Mouse (Mus musculus) MEL (cell line): ENCODE results near the gene Gpt2. TPM values are rescaled to one million over a fixed set of nuclear protein-coding genes. Genes with fewer than 3 reads are reported as not detected.
A peak's percentile ranks its signal among the peaks of the same experiment; 100 is the strongest.

Source experiments
- DNase-seq: peaks from one replicate; pipeline ENCODE4 v3.0.0; 2011; ENCODE audit warnings: low read depth, low spot score
- H3K27ac ChIP-seq: 2 replicates; pipeline ENCODE4 v1.5.1; 2012; ENCODE audit warnings: low read depth, mild to moderate bottlenecking, control low read depth, low read length, moderate library complexity; ENCODE audit not compliant: control insufficient read depth
- H3K27me3 ChIP-seq, 2 experiments: fragments of 150-350 bp in 1 of 2; sonication (generic) in 1 of 2; 2 replicates each; pipeline ENCODE4 v1.6.1; 2012; ENCODE audit warnings: low read length in 2 of 2, mild to moderate bottlenecking in 2 of 2, improper control_type of control experiment in 1 of 2, moderate library complexity in 1 of 2; ENCODE audit not compliant: insufficient read depth in 2 of 2, control insufficient read depth in 1 of 2
- H3K36me3 ChIP-seq, 2 experiments: 2 replicates each; pipeline ENCODE4 v1.6.1; 2012 to 2014; ENCODE audit warnings: low read length in 2 of 2, improper control_type of control experiment in 1 of 2, inconsistent platforms in 1 of 2, mild to moderate bottlenecking in 1 of 2; ENCODE audit not compliant: insufficient read depth in 2 of 2, control insufficient read depth in 1 of 2
- H3K4me1 ChIP-seq, 2 experiments: fragments of 150-350 bp in 1 of 2; sonication (generic) in 1 of 2; 2 replicates each; pipeline ENCODE4 v1.6.1; 2012; ENCODE audit warnings: low read length in 2 of 2, improper control_type of control experiment in 1 of 2, mild to moderate bottlenecking in 1 of 2; ENCODE audit not compliant: insufficient read depth in 2 of 2, control insufficient read depth in 1 of 2
- H3K4me3 ChIP-seq, 2 experiments: fragments of 150-350 bp in 1 of 2; sonication (generic) in 1 of 2; 2 replicates each; pipeline ENCODE4 v1.5.1; 2012; ENCODE audit warnings: low read depth in 2 of 2, low read length in 2 of 2, mild to moderate bottlenecking in 2 of 2, moderate library complexity in 2 of 2, control low read depth in 1 of 2, improper control_type of control experiment in 1 of 2; ENCODE audit not compliant: control insufficient read depth in 1 of 2, insufficient read depth in 1 of 2
- H3K79me2 ChIP-seq: 2 replicates; pipeline ENCODE4 v1.6.1; 2012; ENCODE audit warnings: mild to moderate bottlenecking, low read length, moderate library complexity; ENCODE audit not compliant: control insufficient read depth, poor library complexity, insufficient read depth
- H3K9ac ChIP-seq: 2 replicates; pipeline ENCODE4 v1.6.1; 2012; ENCODE audit warnings: low read depth, mild to moderate bottlenecking, control low read depth, low read length, moderate library complexity; ENCODE audit not compliant: control insufficient read depth, poor library complexity, severe bottlenecking
- H3K9me3 ChIP-seq: fragments of 150-350 bp; sonication (generic); replicated peaks from 2 replicates; pipeline ENCODE4 v1.6.1; 2012; ENCODE audit warnings: mild to moderate bottlenecking, low read length, improper control_type of control experiment, moderate library complexity; ENCODE audit not compliant: insufficient read depth
- BHLHE40 ChIP-seq: IDR thresholded peaks from 2 replicates; pipeline ENCODE4 v1.6.1; 2012; ENCODE audit warnings: low read depth, mild to moderate bottlenecking, inconsistent platforms, low read length, improper control_type of control experiment, borderline replicate concordance
- CHD1 ChIP-seq: IDR thresholded peaks from 2 replicates; pipeline ENCODE4 v1.6.1; 2012; ENCODE audit warnings: low read depth, mild to moderate bottlenecking, inconsistent platforms, low read length, improper control_type of control experiment
- CHD2 ChIP-seq: IDR thresholded peaks from 2 replicates; pipeline ENCODE4 v1.6.1; 2011; ENCODE audit warnings: low read length, improper control_type of control experiment
- CTCF ChIP-seq, 3 experiments: IDR thresholded peaks in 2 of 3; conservative IDR thresholded peaks in 1 of 3; 2 replicates each; pipeline ENCODE4 v1.5.1; 2011 to 2012; ENCODE audit warnings: low read length in 3 of 3, low read depth in 2 of 3, mild to moderate bottlenecking in 2 of 3, improper control_type of control experiment in 1 of 3, inconsistent platforms in 1 of 3, mixed read lengths in 1 of 3, moderate library complexity in 1 of 3; ENCODE audit not compliant: control insufficient read depth in 1 of 3, insufficient read depth in 1 of 3, poor library complexity in 1 of 3, severe bottlenecking in 1 of 3
- E2F4 ChIP-seq: IDR thresholded peaks from 2 replicates; pipeline ENCODE4 v1.6.1; 2011; ENCODE audit warnings: low read depth, low read length, improper control_type of control experiment, borderline replicate concordance
- ELF1 ChIP-seq: IDR thresholded peaks from 2 replicates; pipeline ENCODE4 v1.6.1; 2014; ENCODE audit warnings: low read depth, mild to moderate bottlenecking, inconsistent platforms, low read length, improper control_type of control experiment, moderate library complexity
- ETS1 ChIP-seq: IDR thresholded peaks from 2 replicates; pipeline ENCODE4 v1.6.1; 2012; ENCODE audit warnings: low read depth, mild to moderate bottlenecking, inconsistent platforms, low read length, improper control_type of control experiment, moderate library complexity
- GABPA ChIP-seq: IDR thresholded peaks from 2 replicates; pipeline ENCODE4 v1.6.1; 2012; ENCODE audit warnings: low read depth, mild to moderate bottlenecking, inconsistent platforms, low read length, improper control_type of control experiment, moderate library complexity
- HCFC1 ChIP-seq: IDR thresholded peaks from 2 replicates; pipeline ENCODE4 v1.6.1; 2012; ENCODE audit warnings: low read depth, mild to moderate bottlenecking, inconsistent platforms, low read length, improper control_type of control experiment, moderate library complexity
- KAT2A ChIP-seq: conservative IDR thresholded peaks from 2 replicates; pipeline ENCODE4 v1.6.1; 2012; ENCODE audit warnings: low read depth, low read length, improper control_type of control experiment, inconsistent platforms
- MAFK ChIP-seq: IDR thresholded peaks from 2 replicates; pipeline ENCODE4 v1.6.1; 2011; ENCODE audit warnings: low read depth, mild to moderate bottlenecking, low read length, improper control_type of control experiment, borderline replicate concordance
- MAX ChIP-seq: IDR thresholded peaks from 2 replicates; pipeline ENCODE4 v1.6.1; 2011; ENCODE audit warnings: low read length, improper control_type of control experiment
- MAZ ChIP-seq: IDR thresholded peaks from 2 replicates; pipeline ENCODE4 v1.6.1; 2012; ENCODE audit warnings: low read depth, mild to moderate bottlenecking, inconsistent platforms, low read length, improper control_type of control experiment
- MEF2A ChIP-seq: IDR thresholded peaks from 2 replicates; pipeline ENCODE4 v1.6.1; 2014; ENCODE audit warnings: low read depth, mild to moderate bottlenecking, inconsistent platforms, low read length, improper control_type of control experiment; ENCODE audit not compliant: poor library complexity, insufficient replicate concordance, severe bottlenecking; ENCODE audit errors: extremely low read depth
- MYB ChIP-seq: IDR thresholded peaks from 2 replicates; pipeline ENCODE4 v1.6.1; 2011; ENCODE audit warnings: mild to moderate bottlenecking, low read depth, low read length, improper control_type of control experiment
- MYC ChIP-seq: IDR thresholded peaks from 2 replicates; pipeline ENCODE4 v1.6.1; 2011; ENCODE audit warnings: low read depth, mild to moderate bottlenecking, low read length, improper control_type of control experiment, moderate library complexity
- NELFE ChIP-seq: IDR thresholded peaks from 2 replicates; pipeline ENCODE4 v1.6.1; 2011; ENCODE audit warnings: low read depth, low read length, improper control_type of control experiment
- POLR2A ChIP-seq, 2 experiments: IDR thresholded peaks; 2 replicates each; pipeline ENCODE4 v1.6.1; 2011 to 2012; ENCODE audit warnings: low read length in 2 of 2, mild to moderate bottlenecking in 2 of 2, control low read depth in 1 of 2, improper control_type of control experiment in 1 of 2, low read depth in 1 of 2, moderate library complexity in 1 of 2; ENCODE audit not compliant: control insufficient read depth in 1 of 2, insufficient read depth in 1 of 2, poor library complexity in 1 of 2
- POLR2AphosphoS2 ChIP-seq: IDR thresholded peaks from 2 replicates; pipeline ENCODE4 v1.6.1; 2011; ENCODE audit warnings: low read length, improper control_type of control experiment
- POLR2AphosphoS5 ChIP-seq: IDR thresholded peaks from 2 replicates; pipeline ENCODE4 v1.6.1; 2012; ENCODE audit warnings: low read depth, borderline replicate concordance, mild to moderate bottlenecking, inconsistent platforms, low read length, moderate library complexity, mixed read lengths
- RAD21 ChIP-seq: IDR thresholded peaks from 2 replicates; pipeline ENCODE4 v1.6.1; 2011; ENCODE audit warnings: mild to moderate bottlenecking, low read depth, low read length, improper control_type of control experiment
- RCOR1 ChIP-seq: IDR thresholded peaks from 2 replicates; pipeline ENCODE4 v1.6.1; 2012; ENCODE audit warnings: low read depth, mild to moderate bottlenecking, inconsistent platforms, low read length, improper control_type of control experiment
- SMC3 ChIP-seq: IDR thresholded peaks from 2 replicates; pipeline ENCODE4 v1.6.1; 2011; ENCODE audit warnings: low read depth, low read length, improper control_type of control experiment
- TAL1 ChIP-seq: IDR thresholded peaks from 2 replicates; pipeline ENCODE4 v1.6.1; 2012; ENCODE audit warnings: mild to moderate bottlenecking, inconsistent platforms, low read length, moderate library complexity, mixed read lengths
- TCF12 ChIP-seq: IDR thresholded peaks from 2 replicates; pipeline ENCODE4 v1.6.1; 2014; ENCODE audit warnings: low read depth, mild to moderate bottlenecking, inconsistent platforms, low read length, improper control_type of control experiment, moderate library complexity
- UBTF ChIP-seq: IDR thresholded peaks from 2 replicates; pipeline ENCODE4 v1.6.1; 2012; ENCODE audit warnings: low read depth, mild to moderate bottlenecking, inconsistent platforms, low read length, improper control_type of control experiment, moderate library complexity, borderline replicate concordance; ENCODE audit not compliant: insufficient read depth
- USF1 ChIP-seq: IDR thresholded peaks from 2 replicates; pipeline ENCODE4 v1.6.1; 2014; ENCODE audit warnings: low read depth, mild to moderate bottlenecking, inconsistent platforms, low read length, improper control_type of control experiment, moderate library complexity
- USF2 ChIP-seq, 2 experiments: IDR thresholded peaks; 2 replicates each; pipeline ENCODE4 v1.6.1; 2011 to 2012; ENCODE audit warnings: improper control_type of control experiment in 2 of 2, low read length in 2 of 2, borderline replicate concordance in 1 of 2, inconsistent platforms in 1 of 2, low read depth in 1 of 2, mild to moderate bottlenecking in 1 of 2; ENCODE audit not compliant: insufficient read depth in 1 of 2
- ZC3H11A ChIP-seq: IDR thresholded peaks from 2 replicates; pipeline ENCODE4 v1.6.1; 2012; ENCODE audit warnings: low read depth, mild to moderate bottlenecking, inconsistent platforms, low read length, improper control_type of control experiment
- ZKSCAN1 ChIP-seq: IDR thresholded peaks from 2 replicates; pipeline ENCODE4 v1.6.1; 2012; ENCODE audit warnings: low read depth, mild to moderate bottlenecking, inconsistent platforms, low read length, improper control_type of control experiment, moderate library complexity
- ZNF384 ChIP-seq: IDR thresholded peaks from 2 replicates; pipeline ENCODE4 v1.6.1; 2012; ENCODE audit warnings: low read depth, mild to moderate bottlenecking, inconsistent platforms, low read length, improper control_type of control experiment
- polyA plus RNA-seq, 2 experiments: library from polyadenylated mRNA; stranded (reverse) in 1 of 2; unstranded in 1 of 2; fragments of >175 nt in 1 of 2; fragments of >200 nt in 1 of 2; gene quantifications; 2 replicates each; pipeline versions ENCODE4 v1.2.1 to v1.2.4; 2012; ENCODE audit warnings: low replicate concordance in 2 of 2, low read depth in 1 of 2; ENCODE audit not compliant: insufficient read length in 2 of 2, insufficient read depth in 1 of 2, missing spikeins in 1 of 2
- total RNA-seq: library from RNA; depleted of rRNA; stranded (reverse); fragments of 300-350 nt; gene quantifications from 2 replicates; pipeline ENCODE4 v1.2.3, GENCODE M21; 2012

Gpt2 gene
- total and polyA plus RNA-seq, 3 experiments, result 10.2 to 25.3 TPM; not detected in 1

DNA sequence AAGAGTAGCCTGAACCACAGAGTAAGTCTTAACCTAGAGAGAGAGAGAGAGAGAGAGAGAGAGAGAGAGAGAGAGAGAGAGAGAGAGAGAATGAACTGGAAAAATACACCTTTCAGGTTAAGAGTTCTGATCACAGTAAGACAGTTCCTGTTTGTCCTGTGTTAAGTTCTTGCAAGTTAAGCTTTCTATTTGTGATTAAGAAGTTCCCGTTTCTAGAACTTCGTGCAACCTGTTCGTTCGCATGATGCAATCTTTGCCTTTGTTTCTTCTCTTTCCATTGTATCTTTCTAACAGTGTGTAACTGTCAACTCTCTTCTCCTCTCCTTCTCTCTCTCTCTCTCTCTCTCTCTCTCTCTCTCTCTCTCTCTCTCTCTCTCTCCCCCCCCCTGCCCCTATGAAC, 78.1 kb downstream of the Gpt2 start (continued):
- TF ChIP-seq HCFC1 (peak; percentile 56), USF2 (IDR thresholded peaks at IDR 0.05; ENCODE audit: borderline replicate concordance in 1 of 2, insufficient read depth in 1 of 2, low read depth in 1 of 2, low read length in 2 of 2) (no peak), CHD1 (no peak), MYB (peak; percentile 77), ZNF384 (no peak), ELF1 (no peak), MAFK (no peak), CHD2 (no peak; the same call in 1 of the 2 replicates), ZC3H11A (0 out of 2 replicates have a peak, but pooled peaks have one; percentile 2), E2F4 (no peak), CTCF (IDR thresholded peaks at IDR 0.05 in 2 of 3, conservative IDR thresholded peaks at IDR 0.05 in 1 of 3; ENCODE audit: control insufficient read depth in 1 of 3, insufficient read depth in 1 of 3, low read depth in 2 of 3, low read length in 3 of 3, poor library complexity in 1 of 3, severe bottlenecking in 1 of 3) (no peak), USF1 (no peak), MYC (peak; percentile 93; the same call in 1 of the 2 replicates), BHLHE40 (no peak), UBTF (no peak), MAZ (peak; percentile 81), TAL1 (no peak), SMC3 (no peak), POLR2AphosphoS5 (no peak; the same call in 1 of the 2 replicates)

- TF ChIP-seq POLR2A (IDR thresholded peaks at IDR 0.05; ENCODE audit: control insufficient read depth in 1 of 2, insufficient read depth in 1 of 2, low read depth in 1 of 2, low read length in 2 of 2, poor library complexity in 1 of 2) (no peak), CTCF (IDR thresholded peaks at IDR 0.05 in 2 of 3, conservative IDR thresholded peaks at IDR 0.05 in 1 of 3; ENCODE audit: control insufficient read depth in 1 of 3, insufficient read depth in 1 of 3, low read depth in 2 of 3, low read length in 3 of 3, poor library complexity in 1 of 3, severe bottlenecking in 1 of 3) (no peak), MAX (no peak), ETS1 (no peak), MAZ (no peak), SMC3 (no peak), MEF2A (no peak), MYB (no peak), CHD1 (no peak), POLR2AphosphoS2 (no peak), POLR2AphosphoS5 (no peak), NELFE (no peak), ZKSCAN1 (no peak), ZNF384 (no peak), RCOR1 (no peak), GABPA (no peak), USF2 (IDR thresholded peaks at IDR 0.05; ENCODE audit: borderline replicate concordance in 1 of 2, insufficient read depth in 1 of 2, low read depth in 1 of 2, low read length in 2 of 2) (no peak), RAD21 (no peak), KAT2A (no peak), TCF12 (no peak)
- DNase-seq, result no peak
Observed at GRCm38 (mm10) chr8:85573972-85574496, 81.7 kb downstream of the Gpt2 start.

More at GRCm38 (mm10) chr8:85573972-85574496, 81.7 kb downstream of the Gpt2 start:
- Histone ChIP-seq H3K4me3 (no peak overlapping the region), H3K27me3 (no peaks in the 10 kb centered on the region), H3K9me3 (no peaks in the 10 kb centered on the region), H3K4me1 (peaks cover 22 to 23% of the 10 kb centered on the region in 2 experiments), H3K9ac (no peak overlapping the region), H3K27ac (no peak overlapping the region), H3K79me2 (no peaks in the 10 kb centered on the region), H3K36me3 (peaks cover 0 to 23% of the 10 kb centered on the region in 2 experiments; a peak in 2 of 4 replicates)
